Mouse (Mus musculus): ENCODE results near the gene Olfr1209. TPM values are rescaled to one million over a fixed set of nuclear protein-coding genes. Genes with fewer than 3 reads are reported as not detected.

Gene Olfr1209
- total RNA-seq (2023), result not detected

DNA sequence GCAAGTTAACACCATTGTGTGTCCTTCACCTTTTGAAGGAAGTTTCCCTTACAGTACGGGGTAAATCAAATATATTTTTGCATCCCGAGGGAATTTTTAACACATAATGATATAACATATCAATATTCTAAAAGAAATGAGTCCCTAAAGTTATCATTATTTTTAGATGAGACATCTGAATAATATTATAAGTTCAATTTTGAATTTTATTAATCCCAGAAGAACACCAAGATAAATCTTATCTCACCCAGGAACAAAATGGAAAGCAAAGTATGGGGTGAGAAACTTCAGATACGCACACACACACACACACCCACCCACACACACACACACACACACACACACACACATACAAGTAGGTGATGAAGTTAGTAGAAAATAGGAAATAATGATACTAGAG, at the start of gene Olfr1209:
Olfr1209 (minus strand) TSS at position 101 of the 400 bp plus-strand sequence.

DNA sequence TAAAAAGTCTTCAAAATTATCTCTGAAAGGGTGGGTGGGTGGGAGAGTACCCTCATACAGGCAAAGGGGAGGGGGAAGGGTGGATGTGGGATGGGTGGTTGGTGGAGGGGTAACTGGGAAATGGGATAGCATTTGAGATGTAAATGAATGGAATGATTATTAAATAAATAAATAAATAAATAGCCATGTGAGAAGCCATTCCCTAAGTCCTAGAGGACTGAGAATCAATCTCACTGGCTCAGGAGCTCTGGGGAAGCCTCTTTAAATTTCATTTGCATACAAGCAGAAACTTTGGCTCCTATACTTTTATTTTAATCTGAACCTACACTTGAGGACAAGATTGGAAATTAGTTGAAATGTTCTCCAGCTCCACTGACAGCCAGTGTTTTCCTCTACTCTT, 38.7 kb upstream of the Olfr1209 start, which contains the start of gene Olfr1212:
Olfr1212 (plus strand) TSS at position 301 of the 400 bp plus-strand sequence.

DNA sequence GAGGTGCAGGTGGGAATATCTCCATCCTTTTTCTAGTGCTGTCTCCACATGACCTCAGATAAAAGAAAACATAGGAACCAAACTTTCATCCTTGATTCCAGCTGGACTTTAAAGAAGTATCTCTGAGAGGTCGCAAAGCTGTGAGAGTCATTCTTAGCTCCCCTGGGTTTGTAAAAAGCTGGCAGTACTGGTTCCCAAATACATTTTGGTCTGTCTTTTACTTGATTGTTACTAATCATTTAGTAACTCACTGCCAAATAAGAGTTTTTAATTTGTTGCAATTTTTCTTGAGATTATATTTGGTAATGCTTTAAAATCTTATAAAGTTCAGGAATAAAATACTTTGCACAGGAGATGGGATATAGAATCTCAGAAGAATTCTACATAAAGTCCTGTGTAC, 23.1 kb upstream of the Olfr1209 start, which contains the start of gene Olfr1211:
Olfr1211 (minus strand) TSS at position 101 of the 400 bp plus-strand sequence.

GRCm38 (mm10) chr2:88902211-88902610, 12.7 kb downstream of the Olfr1209 start, which contains the start of gene Olfr1208:
TSS of gene Olfr1208 (minus strand) at chr2:88902311.

GRCm38 (mm10) chr2:88862931-88863330, 52.0 kb downstream of the Olfr1209 start, which contains the start of gene Olfr1206:
TSS of gene Olfr1206 (plus strand) at chr2:88863231.

Other genes starting within 250 kb of the Olfr1209 start
- gene Olfr1193, start 239.5 kb downstream of the Olfr1209 start, total RNA-seq (2023), result not detected
- gene Olfr1195, start 226.0 kb downstream of the Olfr1209 start, total RNA-seq (2023), result not detected
- gene Olfr1196, start 210.6 kb downstream of the Olfr1209 start, total RNA-seq (2023), result not detected
- not detected for gene Olfr1197, start 182.8 kb downstream of the Olfr1209 start, total RNA-seq (2023)
- gene Olfr1198, start 163.8 kb downstream of the Olfr1209 start, total RNA-seq (2023), result not detected
- gene Olfr1199, start 154.7 kb downstream of the Olfr1209 start, total RNA-seq (2023), result not detected
- gene Olfr1200, start 144.7 kb downstream of the Olfr1209 start, total RNA-seq (2023), result not detected
- gene Olfr1201, start 122.1 kb downstream of the Olfr1209 start, total RNA-seq (2023), result not detected
- not detected for gene Olfr1202, start 100.7 kb downstream of the Olfr1209 start, total RNA-seq (2023)
- not detected for gene Olfr1205, start 85.4 kb downstream of the Olfr1209 start, total RNA-seq (2023)
- not detected for gene Olfr1204, start 65.9 kb downstream of the Olfr1209 start, total RNA-seq (2023)
- not detected for gene Olfr1206, start 51.9 kb downstream of the Olfr1209 start, total RNA-seq (2023)
- gene Olfr1208, start 12.8 kb downstream of the Olfr1209 start, total RNA-seq (2023), result not detected
- gene Olfr1211, start 23.0 kb upstream of the Olfr1209 start, total RNA-seq (2023), result not detected
- gene Olfr1212, start 38.8 kb upstream of the Olfr1209 start, total RNA-seq (2023), result not detected
- gene Gm13762, start 65.1 kb upstream of the Olfr1209 start, total RNA-seq (2023), result not detected
- not detected for gene Olfr1214, start 77.5 kb upstream of the Olfr1209 start, total RNA-seq (2023)
- gene Olfr1215, start 91.8 kb upstream of the Olfr1209 start, total RNA-seq (2023), result not detected
- not detected for gene Olfr1216, start 103.2 kb upstream of the Olfr1209 start, total RNA-seq (2023)
- gene Olfr1217, start 116.9 kb upstream of the Olfr1209 start, total RNA-seq (2023), result not detected
- gene Olfr1218, start 146.0 kb upstream of the Olfr1209 start, total RNA-seq (2023), result not detected
- gene Olfr1219, start 168.4 kb upstream of the Olfr1209 start, total RNA-seq (2023), result not detected
- not detected for gene Olfr1220, start 191.7 kb upstream of the Olfr1209 start, total RNA-seq (2023)
- gene Olfr1221, start 202.1 kb upstream of the Olfr1209 start, total RNA-seq (2023), result not detected
- gene Olfr1222, start 217.9 kb upstream of the Olfr1209 start, total RNA-seq (2023), result not detected
- gene Olfr1223, start 236.4 kb upstream of the Olfr1209 start, total RNA-seq (2023), result not detected
- gene Olfr1224-ps1, start 248.9 kb upstream of the Olfr1209 start, total RNA-seq (2023), result not detected

Data from neutrophil, adult 59 days (primary cell).